Mouse (Mus musculus) adrenal gland, postnatal 36 days (tissue): Measurements from ENCODE around the gene Gm20547. TPM values are rescaled to one million over a fixed set of nuclear protein-coding genes. Genes with fewer than 3 reads are reported as not detected.

Source experiments
- DNase-seq, 2 experiments: peaks; one replicate each; pipeline ENCODE4 v3.0.0; 2021; ENCODE audit warnings: mixed read lengths in 1 of 2
- total RNA-seq, 2 experiments: library from RNA; stranded (reverse); gene quantifications; 2 replicates each; pipeline ENCODE4 v1.2.3; 2021

The Gm20547 gene
- total RNA-seq, 2 experiments from 2014 or later: not detected

DNA sequence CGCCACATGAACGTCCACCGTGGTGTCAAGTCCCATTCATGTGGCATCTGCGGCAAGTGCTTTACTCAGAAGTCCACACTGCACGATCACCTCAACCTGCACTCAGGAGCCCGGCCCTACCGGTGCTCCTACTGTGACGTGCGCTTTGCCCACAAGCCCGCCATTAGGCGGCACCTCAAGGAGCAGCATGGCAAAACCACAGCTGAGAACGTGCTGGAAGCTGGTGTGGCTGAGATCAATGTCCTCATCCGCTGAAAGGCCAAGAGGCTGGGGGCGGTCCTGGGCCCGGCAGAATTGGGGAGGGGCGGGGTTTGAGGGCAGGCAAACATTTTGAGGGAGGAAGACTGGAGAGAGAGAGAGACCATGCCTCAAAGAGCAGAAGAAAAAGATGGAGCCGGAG, 14.5 kb upstream of the Gm20547 start:
- no peak for DNase-seq

DNA sequence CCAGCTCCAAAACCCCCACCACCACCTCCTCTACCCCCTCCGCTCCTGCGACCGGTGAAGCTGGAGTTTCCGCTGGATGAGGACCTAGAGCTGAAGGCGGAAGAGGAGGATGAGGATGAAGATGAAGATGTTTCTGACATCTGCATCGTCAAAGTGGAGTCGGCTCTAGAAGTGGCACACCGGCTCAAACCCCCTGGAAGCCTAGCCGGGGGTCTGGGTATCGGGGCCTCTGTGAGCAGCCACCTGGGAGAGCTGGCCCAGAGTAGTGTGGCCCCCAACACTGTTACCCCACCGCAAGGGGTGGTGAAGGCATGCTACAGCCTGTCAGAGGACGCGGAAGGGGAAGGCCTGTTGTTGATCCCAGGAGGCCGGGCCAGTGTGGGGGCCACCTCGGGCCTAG, 13.9 kb upstream of the Gm20547 start:
- no peak for DNase-seq

DNA sequence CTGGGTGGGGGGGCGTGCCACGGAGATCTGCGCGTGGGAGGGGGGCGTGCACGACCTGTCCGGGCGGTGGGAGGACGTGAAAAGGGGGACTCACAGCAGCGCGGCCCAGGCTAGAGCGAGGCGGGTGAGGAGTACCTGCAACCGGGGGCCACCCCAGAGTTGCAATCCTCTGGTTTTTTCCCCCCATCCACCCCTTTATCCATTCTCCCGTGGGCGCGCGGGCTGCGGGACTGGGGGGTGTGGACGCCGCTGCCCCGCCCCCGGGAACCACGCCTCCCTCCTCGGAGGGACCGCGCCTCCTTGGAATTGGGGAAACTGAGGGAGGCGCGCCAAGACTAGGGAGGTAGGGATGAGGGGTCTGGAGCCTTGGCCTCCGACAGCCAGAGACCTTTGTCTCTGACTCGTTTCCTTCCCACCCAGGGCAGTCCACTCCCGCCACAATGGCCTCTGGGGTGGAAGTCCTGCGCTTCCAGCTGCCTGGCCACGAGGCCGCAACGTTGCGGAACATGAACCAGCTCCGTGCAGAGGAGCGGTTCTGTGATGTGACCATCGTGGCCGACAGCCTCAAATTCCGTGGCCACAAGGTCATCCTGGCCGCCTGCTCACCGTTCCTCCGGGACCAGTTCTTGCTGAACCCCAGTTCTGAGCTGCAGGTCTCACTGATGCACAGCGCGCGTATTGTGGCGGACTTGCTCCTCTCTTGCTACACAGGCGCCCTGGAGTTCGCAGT, 13.1 kb upstream of the Gm20547 start:
- DNase-seq: peak; percentile 76 to 87

DNA sequence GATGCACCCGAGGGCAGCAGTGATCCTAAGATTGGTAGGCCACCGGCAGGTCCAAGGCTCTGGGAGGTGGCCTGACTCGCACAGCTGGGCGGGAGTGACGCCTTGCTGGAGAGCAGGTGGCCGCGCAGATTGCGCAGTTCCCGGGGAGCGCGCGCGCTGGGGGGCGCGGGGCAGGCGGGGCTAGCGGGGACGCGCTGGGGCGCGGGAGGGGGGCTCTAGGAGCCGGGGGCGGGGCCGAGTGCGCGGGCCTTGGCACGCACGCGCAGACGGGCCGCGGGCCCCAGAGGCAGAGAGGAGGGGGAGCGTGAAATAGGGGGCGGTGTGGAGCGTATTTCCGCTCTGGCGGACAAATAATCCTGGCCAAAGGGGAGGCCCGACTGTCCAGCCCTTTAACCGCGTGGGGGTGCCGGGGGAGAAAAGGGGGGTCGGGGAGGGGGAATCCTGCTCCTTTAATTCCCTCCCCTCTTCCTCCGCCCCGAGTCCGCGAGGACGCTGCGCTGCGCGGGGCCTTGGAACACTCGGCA, 12.3 kb upstream of the Gm20547 start:
- DNase-seq: peak; percentile 96 to 97

DNA sequence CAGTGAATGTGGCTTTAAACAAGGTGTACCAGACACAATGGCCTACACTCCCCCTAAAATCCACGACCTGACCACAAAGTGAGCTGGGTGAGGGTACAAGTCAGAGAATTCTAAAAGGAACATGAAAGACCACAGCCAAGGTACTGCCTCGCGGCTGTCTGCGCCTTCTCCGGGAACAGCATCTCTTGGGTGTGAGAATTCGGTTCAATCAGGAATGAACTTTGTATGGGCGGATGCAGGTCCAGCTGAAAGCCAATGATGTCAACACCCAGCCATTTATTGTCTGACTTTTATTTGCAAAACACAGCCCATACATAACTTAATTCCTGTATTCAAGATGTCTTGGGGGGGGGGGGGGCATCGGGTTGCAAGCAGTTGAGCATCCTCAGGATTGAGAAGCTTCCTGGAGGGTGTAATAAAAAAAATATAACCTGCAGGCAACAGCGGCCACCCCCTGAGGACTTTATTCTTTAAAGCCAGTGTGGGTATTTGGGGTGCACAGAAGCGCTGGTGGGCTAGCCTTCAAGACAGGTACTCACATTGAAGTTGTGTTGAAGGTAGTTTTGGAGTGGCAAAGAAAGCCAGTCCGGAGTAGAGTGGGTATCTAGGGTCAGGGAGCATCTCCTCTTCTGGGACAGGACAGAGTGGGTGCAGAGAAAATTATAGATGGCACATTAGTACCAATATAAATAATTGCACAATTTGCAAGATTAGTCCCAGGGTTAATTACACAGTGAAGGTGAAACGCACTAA, 11.4 kb upstream of the Gm20547 start:
- no peak for DNase-seq

DNA sequence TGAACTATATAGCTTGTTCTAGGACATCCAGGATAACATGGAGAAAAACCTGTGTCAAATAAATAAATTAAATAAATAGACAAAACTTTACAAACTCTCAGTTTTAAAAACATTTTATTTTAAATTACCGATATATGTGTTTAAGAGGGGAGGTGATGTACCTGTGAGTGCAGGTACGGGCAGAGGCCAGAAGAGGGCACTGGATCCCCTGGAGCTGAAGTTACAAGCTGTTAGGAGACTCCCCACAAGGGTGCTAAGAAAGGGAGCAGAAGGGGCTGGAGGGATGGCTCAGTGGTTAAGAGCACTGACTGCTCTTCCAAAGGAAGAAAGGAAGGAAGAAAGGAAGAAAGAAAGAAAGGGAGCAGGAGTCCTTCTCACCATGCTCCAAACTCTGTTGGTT, 9.5 kb upstream of the Gm20547 start:
- no peak for DNase-seq

DNA sequence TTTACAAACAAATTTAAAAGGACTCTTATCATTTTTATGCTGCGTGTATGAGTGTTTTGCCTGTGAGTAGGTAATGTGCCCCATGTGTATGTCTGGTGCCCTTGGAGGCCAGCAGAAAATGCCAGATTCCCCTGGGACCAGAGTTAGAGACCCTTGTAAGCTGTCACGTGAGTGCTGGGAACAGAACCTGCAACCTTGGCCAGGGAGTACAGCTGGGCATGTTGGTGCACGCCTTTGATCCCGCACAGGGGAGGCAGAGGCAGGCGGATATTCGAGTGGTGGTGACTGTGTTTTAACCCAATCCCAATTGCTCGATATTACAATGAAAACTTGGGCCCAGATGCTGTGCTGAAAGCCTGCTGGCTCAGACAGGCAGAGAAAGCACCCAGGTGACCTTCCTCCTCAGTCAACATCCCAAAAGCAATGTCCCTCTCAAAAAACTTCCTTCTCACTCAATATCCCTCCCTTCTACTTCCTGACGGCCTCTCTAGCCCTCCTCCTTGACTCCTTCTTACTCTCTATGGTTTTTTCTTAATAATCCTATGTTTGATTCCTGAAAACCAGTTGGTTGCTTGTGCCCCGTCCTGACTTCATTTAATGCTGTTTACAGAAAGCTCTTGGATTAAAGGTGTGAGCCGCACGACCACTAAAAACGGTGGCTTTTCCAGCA, 8.4 kb upstream of the Gm20547 start:
- no peak for DNase-seq

DNA sequence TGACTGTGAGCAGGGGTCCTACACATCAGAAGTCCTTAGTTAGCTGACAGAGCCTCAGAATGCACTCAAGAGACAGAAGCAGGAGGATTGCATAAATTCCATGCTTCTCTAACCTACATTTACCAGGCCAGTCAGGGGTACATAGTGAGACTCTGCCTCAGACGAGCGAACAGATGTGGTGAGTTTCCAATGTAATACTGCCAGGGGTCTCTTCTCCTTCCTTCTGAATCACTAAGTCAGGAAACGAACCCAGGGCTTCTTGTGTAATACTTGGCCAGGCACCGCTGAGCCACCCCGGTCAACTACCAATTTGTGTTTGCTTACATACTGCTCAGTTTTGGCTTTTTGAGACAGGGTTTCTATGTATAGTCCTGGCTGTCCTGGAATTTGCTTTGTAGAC, 6.1 kb upstream of the Gm20547 start:
- DNase-seq: no peak

DNA sequence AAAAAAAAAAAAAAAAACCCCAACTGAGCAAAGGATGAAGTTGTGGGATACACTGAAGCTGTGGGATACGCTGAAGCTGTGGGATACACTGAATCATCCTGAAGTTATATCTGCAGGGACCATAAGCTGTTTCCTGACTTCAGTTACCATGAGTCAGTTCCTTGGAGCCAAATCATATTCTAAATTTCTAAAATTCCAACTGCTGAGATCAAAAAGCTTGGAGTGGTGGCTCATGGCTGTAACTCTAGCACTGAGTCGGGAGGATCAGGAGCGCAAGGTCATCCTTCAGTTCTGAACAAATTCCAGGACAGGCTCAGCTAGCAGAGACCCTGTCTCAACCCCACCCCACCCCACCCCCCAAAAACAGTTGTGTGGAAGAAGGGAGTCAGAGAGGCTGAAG, 3.8 kb upstream of the Gm20547 start:
- peak in 1 of 2 experiments; percentile 22 for DNase-seq

DNA sequence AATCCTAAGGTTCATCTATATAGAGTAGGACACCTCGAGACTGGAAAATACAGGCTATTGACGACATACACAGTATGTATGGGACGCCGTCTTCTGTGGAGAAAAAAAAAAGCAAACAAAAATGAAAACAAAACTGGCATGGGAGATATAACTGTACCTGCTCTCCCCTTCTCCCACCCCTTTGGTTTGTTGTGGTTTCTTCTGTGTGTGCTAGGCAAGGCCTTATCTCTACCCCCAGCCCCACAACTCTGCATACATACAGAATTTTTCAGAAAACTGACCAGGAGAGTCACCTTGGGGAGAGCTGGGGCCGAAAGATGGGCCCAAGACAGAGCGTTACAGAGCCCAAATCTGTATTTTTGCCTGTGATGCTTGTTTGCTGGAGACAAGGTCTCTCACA, 2.9 kb upstream of the Gm20547 start:
- no peak for DNase-seq

DNA sequence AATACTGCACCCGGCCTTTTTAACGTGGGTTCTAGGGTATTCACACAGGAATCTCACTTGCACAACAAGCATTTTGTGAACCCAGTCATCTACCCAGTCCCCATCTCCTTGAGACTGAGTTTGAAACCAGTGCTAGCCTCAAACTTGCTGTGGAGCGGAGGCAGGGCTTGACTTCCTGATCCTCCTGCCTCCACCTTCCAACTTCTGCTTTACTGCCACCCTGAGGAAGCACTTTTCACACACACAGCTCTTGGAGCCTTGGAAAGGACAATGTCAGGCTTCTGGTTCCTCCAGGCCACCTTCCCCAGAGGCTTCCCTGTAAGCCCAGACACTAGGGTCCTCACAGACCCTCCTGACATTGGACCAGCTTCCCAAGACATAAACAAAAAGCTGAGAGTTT, 1.5 kb upstream of the Gm20547 start:
- DNase-seq: no peak

DNA sequence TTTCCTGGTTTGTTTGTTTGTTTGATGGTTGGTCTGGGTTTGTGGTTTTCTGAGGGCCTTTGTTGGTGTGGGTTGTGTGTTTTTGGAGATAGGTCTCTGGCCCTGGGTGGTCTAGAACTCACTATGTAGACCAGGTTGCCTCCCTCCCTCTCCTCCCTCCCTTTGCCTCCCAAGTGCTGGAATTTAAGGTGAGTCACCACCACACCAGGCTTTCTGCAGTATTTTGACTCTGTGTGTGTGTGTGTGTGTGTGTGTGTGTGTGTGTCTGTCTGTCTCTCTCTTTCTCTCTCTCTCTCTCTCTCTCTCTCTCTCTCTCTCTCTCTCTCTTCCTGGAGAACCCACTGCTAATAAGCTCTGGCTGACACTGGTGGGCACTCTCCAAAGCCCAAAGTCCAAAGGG, 676 bp downstream of the Gm20547 start:
- peak in 1 of 2 experiments; percentile 52 for DNase-seq

DNA sequence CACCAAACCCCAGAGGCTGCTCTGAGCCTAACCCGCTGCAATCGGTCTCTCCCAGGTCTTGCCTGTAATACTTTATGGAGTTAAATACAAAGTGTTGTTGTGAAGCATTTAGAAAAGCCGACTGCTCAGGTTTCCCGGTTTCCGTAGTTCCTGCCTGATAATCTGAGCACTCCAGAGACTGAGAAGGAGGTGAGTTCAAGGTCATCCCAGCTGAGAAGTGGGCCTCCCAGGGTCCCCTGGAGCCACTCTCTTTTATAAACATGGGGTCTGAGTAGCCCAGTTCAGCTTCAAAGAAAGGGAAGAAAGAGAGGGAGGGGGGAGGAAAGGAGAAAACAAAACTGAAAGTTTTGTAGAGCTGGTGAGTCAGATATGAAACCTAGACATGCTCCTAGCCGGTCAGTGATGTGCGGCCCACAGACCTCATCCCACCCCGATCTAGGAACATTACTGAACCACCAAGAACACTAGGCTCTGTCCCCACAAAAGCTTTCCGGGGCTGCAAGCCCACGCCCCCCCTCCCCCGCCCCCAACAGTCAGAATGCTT, 2.4 kb downstream of the Gm20547 start, which contains the start of gene Zbtb12:
Gene Zbtb12 (plus strand): TSS at position 148 of the 544 bp plus-strand sequence.
- DNase-seq: no peak

DNA sequence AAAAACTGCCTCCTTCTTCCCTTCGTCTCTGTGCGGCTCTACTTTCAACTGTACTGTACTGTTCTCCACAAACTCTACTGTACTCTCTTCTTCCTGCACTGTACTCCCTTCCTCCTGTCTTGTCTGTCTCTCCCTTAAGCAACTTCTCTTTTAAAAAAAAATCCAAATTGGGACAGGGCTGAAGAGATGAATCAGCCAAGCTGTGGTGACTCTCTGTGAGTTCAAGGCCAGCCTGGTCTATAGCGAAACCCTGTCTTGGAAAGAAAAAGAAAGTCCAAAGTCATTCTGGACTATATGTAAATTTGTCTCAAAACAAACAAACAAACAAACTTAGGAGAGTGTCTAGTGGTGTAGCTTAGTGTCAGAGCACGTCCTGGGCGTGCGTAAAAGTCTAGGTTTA, 7.5 kb downstream of the Gm20547 start:
- DNase-seq: peak; percentile 39 to 57

DNA sequence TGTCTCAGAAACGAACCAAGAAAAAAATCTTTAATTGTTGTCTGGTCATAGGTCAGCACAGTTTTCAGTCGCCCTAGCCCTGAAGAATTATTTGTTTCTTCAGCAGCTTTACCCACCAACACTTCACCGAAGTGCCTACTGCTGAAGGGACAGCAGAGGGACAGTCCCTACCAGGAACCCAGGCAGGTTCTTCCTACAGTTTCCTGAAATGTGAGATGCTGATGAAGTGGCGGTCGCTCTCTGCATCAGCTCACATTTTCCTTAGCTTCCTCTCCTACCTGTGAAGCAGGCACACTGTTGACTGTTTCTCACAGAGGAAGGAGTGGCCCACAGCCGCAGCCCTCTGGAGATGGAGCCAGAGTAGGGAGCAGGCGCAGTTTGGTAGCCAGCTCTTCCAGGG, 15.9 kb downstream of the Gm20547 start:
- DNase-seq: no peak

DNA sequence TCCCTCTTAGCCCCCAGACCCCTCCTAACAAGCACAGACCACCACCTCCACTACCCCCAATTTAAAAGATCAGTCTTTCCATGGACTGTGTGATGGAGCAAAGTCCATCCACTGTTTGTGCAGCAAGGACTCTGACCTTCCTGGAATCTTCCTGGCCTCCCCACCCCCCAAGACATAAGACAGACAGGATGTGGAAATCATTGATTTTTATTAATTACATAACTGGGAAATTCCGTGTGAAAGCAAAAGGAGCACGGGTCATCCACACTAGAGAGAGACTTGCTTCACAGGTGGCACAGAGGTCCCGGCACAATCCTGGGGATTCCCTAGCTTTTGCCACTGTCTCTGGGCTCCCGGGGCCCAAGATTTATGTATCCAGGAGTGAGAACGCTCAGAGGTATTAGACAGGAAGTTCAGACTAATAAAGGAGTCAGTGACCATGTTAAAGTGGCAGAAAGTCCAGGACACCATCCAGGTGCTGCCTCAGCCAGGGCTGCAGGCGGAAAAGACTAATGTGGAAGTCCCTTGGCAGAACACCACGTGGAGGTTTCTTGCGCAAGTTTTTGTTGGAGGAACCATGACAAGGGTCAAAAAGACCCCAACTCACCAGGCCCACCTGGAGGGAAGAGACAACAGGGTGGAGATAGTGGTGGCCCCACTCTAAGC, 19.3 kb downstream of the Gm20547 start, which contains the start of gene Cfb:
Gene Cfb (minus strand): TSS at position 103 of the 666 bp plus-strand sequence.
- DNase-seq: no peak

DNA sequence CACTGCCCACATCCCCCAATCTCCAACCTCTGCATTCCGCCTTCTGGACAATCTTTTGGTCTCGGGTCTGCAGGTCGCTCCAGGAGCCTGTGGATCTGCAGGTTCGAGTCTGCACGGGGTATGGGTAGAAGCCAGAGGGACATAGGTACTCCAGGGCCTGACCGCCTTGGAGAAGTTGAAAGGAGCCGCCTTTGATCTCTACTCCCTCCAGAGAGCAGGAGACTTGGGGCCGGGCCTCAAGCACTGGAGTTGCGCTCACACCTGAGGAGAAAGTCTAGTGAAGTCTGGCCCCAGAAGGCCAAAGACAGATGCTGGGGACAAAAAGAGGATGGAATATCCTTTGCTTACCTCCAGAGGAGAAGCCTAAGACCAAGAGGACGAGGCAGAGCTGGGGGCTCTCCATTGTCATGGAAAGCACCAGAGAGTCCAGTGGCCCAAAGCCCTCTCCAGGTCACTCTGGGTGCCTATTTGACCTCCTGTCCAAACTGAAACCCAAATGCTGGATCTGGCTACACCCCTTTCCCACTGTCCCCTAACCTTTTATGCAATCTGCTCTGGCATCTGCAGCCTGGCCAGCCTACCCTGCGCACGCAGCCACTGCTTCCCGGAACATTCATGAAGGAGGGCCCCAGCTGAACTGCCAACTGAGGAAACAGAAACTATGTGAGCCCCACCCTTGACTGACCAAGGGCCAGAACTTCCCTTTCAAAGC, 20.0 kb downstream of the Gm20547 start:
- DNase-seq: peak in 1 of 2 experiments; percentile 36

DNA sequence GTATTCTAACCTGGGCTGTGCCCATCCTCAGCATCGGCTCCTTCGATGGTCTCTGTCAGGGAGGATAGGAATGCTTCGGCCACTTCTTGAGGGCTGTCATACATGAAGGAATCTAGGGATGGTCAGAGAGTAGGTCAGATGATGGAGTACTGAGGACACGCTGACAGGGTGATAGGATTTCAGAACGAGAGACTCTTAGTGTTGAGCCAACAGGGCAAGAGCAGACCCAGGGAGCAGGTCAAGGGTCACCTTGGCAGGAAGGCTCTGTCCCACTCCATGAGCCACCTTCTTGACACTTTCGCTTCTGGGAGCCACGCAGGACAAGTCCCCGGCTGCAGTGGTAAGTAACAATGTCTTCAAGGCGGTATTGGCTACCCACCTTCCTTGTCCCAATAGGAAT, 21.3 kb downstream of the Gm20547 start:
- DNase-seq: no peak

DNA sequence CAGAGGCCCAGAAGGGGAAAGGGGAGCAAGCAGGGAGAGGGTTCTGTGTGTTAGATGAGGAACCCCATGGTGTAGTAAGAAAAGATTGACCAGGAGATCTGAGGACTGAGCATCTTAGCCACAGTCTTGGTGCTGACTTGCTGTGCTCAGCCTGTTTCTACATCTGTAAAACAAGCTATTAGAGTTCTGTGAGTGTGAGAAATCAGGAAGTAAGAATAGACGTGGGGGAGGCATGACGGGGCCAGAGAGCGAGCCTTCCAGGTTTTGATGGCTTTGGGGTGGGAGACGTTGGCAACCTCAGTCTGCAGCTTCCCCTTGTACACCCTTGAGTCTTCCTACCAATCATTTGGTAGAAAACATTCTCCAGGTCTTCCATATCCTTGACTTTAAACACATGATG, 23.2 kb downstream of the Gm20547 start:
- DNase-seq: no peak

DNA sequence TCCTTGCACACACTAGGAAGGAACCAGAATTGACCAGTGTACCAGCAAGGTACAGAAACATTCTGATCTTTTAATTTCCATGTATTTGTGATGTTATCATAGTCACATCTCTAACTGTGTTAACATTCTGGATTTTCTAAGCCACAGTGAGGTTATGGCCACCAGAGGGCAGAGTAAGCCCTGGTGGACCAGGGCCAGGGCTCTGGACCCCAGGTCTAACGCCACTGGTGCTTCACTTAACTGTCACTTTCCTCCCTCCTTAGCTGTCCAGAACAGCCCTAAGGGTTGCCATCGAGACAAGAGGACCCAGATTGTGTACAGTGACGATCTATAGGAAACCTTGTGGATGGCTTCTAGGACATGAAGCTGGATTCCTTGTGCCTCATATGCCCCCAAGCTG, 26.0 kb downstream of the Gm20547 start:
- peak; percentile 61 to 71 for DNase-seq

DNA sequence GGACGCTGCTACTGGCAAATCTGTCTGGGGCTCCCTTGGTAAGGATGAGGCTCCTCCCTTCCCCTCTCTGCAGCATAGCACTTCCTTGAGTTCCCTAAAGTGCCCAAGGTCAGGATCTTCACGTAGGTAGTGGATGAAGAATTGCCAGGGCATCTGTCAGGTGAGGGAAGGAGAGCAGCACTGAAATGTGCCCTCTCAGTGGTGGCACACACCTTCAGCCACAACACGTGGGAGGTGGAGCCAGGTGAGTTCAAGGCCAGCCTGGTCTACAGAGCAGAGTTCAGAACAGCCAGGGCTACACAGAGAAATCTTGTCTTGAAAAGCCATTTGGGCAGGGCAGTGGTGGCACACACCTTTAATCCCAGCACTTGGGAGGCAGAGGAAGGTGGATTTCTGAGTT, 27.1 kb downstream of the Gm20547 start:
- DNase-seq: no peak
